Mouse (Mus musculus) hindbrain, embryonic 16.5 days (tissue): Measurements from ENCODE around the gene Tcte1. TPM values are rescaled to one million over a fixed set of nuclear protein-coding genes. Genes with fewer than 3 reads are reported as not detected.

Source experiments
- ATAC-seq: fragments of 200-750 bp; cut with Nextera tagmentation; 2 replicates; pipeline ENCODE4 v1.8.0; 2017; ENCODE audit warnings: moderate TSS enrichment, moderate library complexity
- H3K27ac ChIP-seq: fragments of 300-500 bp; sonication (generic); 2 replicates; pipeline ENCODE4 v1.5.1; 2014; ENCODE audit warnings: low read depth, mild to moderate bottlenecking, control low read depth, low read length, moderate library complexity
- H3K27me3 ChIP-seq: fragments of 300-500 bp; sonication (generic); replicated peaks from 2 replicates; pipeline ENCODE4 v1.6.1; 2014; ENCODE audit warnings: low read length; ENCODE audit not compliant: control insufficient read depth, insufficient read depth
- H3K36me3 ChIP-seq: fragments of 300-500 bp; sonication (generic); 2 replicates; pipeline ENCODE4 v1.6.1; 2014; ENCODE audit warnings: mild to moderate bottlenecking, low read length, moderate library complexity, mixed read lengths; ENCODE audit not compliant: control insufficient read depth, insufficient read depth
- H3K4me1 ChIP-seq: fragments of 300-500 bp; sonication (generic); 2 replicates; pipeline ENCODE4 v1.6.1; 2014; ENCODE audit warnings: low read depth, low read length; ENCODE audit not compliant: control insufficient read depth, insufficient read depth
- H3K4me2 ChIP-seq: fragments of 300-500 bp; sonication (generic); 2 replicates; pipeline ENCODE4 v1.6.1; 2014; ENCODE audit warnings: mild to moderate bottlenecking, low read length, control low read depth, moderate library complexity
- H3K4me3 ChIP-seq: fragments of 300-500 bp; sonication (generic); 2 replicates; pipeline ENCODE4 v1.5.1; 2014; ENCODE audit warnings: mild to moderate bottlenecking, low read length, control low read depth, moderate library complexity
- H3K9ac ChIP-seq: fragments of 300-500 bp; sonication (generic); 2 replicates; pipeline ENCODE4 v1.6.1; 2014; ENCODE audit warnings: low read depth, mild to moderate bottlenecking, control low read depth, low read length, moderate library complexity
- H3K9me3 ChIP-seq: fragments of 300-500 bp; sonication (generic); 2 replicates; pipeline ENCODE4 v1.6.1; 2014; ENCODE audit warnings: mild to moderate bottlenecking, low read length, moderate library complexity; ENCODE audit not compliant: control insufficient read depth
- WGBS: fragments of 180-500 bp; shearing (Covaris S2); extraction: QIAGEN DNeasy Blood & Tissue Kit; methylation state at CpG from one replicate; pipeline ENCODE4 v1.1.7; 2014; 5-methylcytosine and 5-hydroxymethylcytosine counted together
- polyA plus RNA-seq: library from polyadenylated mRNA; unstranded; fragments of >200 nt; fragmentation: Nextera tagmentation; extraction: Ambion mirVana; gene quantifications from 2 replicates; pipeline ENCODE4 v1.2.1, GENCODE M21; 2015

The Tcte1 gene
- polyA plus RNA-seq, 1 experiment from 2014 or later, result 6.3 TPM

DNA sequence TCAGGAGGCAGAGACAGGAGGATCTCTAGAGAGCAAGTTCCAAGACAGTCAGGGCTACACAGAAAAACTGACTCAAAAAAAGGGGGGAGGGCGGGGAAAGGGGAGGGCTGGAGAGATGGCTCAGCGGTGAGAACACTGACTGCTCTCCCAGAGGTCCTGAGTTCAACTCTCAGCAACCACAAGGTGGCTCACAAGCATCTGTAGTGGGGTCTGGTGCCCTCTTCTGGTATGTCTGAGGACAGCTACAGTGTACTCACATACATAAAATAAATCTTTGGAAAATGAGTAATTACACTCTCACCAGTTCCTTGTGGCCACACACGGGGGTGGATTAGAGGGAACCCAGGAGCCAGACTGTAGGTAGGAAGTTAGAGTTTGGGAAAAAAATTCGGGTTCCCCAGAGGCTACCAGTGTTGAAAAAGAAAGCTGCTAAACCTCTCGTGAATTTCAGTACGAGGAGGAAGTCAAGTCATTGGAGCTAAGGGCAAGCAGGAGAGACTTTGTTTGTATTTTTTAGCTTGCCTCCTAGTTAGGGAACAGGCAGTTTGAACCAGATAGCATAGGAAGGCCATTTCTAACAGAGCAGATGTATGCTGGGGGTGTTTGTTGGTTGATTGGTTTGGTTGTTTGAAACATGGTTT lies 59.6 kb downstream of the Tcte1 start:
- no peaks in the 10 kb centered on the region for H3K9me3 ChIP-seq
- H3K27ac ChIP-seq, result no peak overlapping the region
- no peaks in the 10 kb centered on the region for H3K27me3 ChIP-seq
- H3K36me3 ChIP-seq, result no peaks in the 10 kb centered on the region
- WGBS, result 70% methylated on average over 6 of the region's 6 CpGs
- no peak overlapping the region for H3K4me3 ChIP-seq
- peaks cover 15% of the 10 kb centered on the region for H3K4me1 ChIP-seq
- no peak overlapping the region for H3K9ac ChIP-seq
- no peak for ATAC-seq
- no peak overlapping the region for H3K4me2 ChIP-seq

DNA sequence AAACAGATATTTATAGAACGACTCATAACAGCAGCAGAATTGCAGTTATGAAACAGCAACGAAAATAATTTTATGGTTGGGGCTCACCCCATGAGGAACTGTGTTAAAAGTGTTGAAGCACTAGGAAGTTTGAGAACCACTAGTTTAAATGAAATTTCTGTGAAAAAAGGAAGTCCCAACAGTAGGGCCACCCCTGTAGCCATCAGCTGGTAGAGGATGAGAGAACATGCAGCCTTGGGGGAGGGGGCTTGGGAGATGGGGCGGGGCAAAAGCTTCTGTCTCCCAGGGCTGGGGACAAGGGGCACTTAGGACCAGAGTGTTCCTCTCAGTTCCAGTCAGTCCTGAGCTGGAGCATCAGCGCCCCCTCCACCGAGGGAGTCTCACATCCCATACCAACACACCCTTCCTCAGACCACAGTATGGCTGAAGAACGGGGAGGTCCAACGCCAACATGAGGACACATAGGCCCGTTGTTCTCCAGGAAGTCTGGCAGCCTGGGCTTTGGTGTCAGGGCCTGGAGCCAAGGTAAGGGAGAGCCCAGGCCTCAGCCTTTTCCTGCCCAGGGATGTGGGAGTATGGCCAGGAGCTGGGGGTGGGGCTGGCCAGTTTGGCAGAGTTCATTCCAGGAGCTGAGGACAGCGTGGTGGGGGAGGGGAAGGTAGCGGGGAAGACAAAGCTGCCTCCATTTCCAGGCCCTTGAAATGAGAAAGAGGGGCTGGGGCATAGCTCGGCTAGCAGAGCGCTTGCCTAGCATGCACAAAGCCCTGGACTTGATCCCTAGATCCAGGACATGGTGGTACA lies 61.1 kb downstream of the Tcte1 start:
- WGBS, result 35% methylated on average over 12 of the region's 12 CpGs
- Histone ChIP-seq H3K4me2 (no peak overlapping the region; the same call in 1 of the 2 replicates), H3K27me3 (no peaks in the 10 kb centered on the region), H3K36me3 (no peaks in the 10 kb centered on the region), H3K9ac (peak overlapping the region; percentile 41; the same call in 1 of the 2 replicates), H3K4me3 (no peak overlapping the region), H3K9me3 (no peaks in the 10 kb centered on the region), H3K4me1 (peaks cover 15% of the 10 kb centered on the region), H3K27ac (peak overlapping the region; percentile 76)
- peak; percentile 85 for ATAC-seq

DNA sequence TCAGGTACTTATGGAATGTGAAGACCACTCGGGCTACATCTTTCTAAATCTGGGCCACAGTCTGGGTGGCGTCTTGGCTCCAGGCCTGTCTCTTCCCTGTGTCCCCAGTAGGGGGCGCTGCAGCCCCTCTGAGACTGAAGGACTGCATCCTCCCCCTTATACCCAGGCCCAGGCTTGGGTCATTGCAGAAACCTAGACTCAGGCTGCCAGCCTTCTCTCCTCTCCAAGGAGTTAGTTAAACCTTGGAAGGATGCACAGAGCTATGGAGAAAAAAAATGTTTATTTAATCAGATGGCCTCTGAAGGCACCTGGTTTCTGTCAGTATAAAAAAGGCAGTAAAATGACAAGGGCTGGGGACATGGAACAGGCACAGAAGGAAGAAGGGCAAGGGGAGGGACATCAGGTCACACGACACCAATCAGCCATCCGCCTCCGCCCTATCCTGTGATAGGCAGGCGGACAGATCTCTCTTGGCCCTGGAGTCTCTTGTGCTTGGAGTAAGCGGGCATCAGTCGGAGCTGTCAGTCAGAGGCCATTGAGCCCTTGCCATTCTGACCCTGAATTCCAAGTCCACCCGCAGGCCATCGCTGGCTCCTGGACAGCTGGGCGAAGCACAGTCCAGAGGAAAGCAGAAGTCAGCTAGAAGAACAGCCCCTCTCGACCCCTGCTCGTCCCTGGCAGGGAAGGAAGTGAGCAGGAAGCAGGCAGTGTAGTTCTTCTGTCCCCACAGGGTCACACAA lies 61.9 kb downstream of the Tcte1 start:
- peak; percentile 62 for ATAC-seq
- WGBS, result 23% methylated on average over 14 of the region's 14 CpGs
- Histone ChIP-seq H3K27me3 (no peaks in the 10 kb centered on the region), H3K4me1 (peaks cover 15% of the 10 kb centered on the region), H3K4me3 (no peak overlapping the region), H3K27ac (peak overlapping the region; percentile 76), H3K9me3 (no peaks in the 10 kb centered on the region), H3K9ac (peak overlapping the region; percentile 41), H3K36me3 (no peaks in the 10 kb centered on the region), H3K4me2 (no peak overlapping the region; the same call in 1 of the 2 replicates)

DNA sequence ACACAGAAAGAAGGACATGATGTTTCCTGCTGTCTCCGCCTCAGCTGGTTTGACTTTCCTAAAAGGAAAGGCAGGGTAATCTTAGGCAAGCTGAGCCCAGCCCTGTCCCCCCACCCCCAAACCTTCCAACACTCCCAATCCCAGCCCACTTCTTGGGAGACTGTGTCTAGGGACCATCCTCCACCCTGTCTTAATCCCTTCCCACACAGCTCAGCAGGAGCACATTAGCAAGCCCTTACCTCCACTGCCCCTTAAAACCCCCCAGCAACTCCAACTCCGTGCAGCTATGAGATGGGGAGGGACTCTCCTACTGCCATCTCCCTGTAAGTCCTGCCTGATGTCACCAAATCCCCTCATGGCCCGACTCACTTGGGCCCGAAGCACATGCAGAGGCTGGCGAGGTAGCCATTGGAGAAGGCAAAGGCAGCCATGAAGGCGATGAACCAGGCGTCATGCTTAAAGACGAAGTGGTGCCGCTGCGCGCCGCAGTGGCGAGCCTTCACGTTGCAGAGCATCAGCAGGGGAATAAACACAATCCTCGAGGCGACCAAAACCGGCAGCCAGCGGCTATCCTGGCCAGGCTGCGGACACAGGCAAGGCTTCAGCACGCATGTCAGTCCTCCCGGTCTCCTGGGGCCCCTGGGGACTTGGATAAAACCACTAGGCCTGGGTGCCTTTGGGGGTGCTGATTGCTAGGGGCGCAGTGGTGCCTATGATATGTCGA lies 62.7 kb downstream of the Tcte1 start:
- ATAC-seq, result no peak
- H3K4me1 ChIP-seq, result peaks cover 14% of the 10 kb centered on the region
- no peak overlapping the region for H3K4me2 ChIP-seq
- no peaks in the 10 kb centered on the region for H3K36me3 ChIP-seq
- no peaks in the 10 kb centered on the region for H3K27me3 ChIP-seq
- H3K9ac ChIP-seq, result no peak overlapping the region
- H3K4me3 ChIP-seq, result no peak overlapping the region
- H3K9me3 ChIP-seq, result no peaks in the 10 kb centered on the region
- peak overlapping the region; percentile 76 for H3K27ac ChIP-seq
- 69% methylated on average over 23 of the region's 23 CpGs for WGBS

DNA sequence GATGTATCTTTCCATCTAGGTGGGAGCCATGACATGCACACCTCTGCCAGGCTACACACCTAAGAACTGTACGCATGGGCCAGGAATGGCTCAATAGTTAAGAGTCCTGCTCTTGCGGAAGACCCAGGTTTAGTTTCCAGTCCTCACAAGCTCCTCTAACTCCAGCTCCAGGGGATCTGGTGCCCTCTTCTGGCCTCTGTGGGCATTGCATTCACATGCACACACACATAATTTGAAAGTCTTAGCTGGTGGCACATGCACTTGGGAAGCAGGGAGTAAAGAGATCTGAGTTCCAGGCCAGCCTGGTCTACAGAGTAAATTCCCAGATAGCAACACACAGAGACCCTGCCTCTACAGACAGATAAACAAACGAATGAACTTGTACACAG lies 63.2 kb downstream of the Tcte1 start:
- H3K27me3 ChIP-seq, result no peaks in the 10 kb centered on the region
- no peak for ATAC-seq
- WGBS, result 98% methylated on average over 3 of the region's 3 CpGs

DNA sequence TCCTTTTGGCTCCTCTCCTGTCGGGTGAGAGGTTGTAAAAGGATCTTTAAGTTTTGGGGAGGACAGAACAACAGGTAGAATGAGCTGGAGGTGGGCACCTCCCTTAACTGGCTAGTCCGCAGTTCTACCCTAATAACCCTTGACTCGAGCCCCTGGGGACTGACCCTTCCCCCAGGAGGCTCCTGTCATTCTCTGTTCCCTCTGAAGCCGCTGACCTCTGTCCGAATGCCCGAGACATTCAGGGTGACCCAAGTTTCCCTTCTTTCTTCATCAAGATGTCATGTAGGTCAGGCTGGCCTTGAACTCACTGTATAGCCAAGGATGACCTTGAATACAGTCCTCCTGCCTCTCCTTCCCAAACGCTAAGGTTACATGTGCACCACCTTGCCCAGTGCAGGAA lies 65.1 kb downstream of the Tcte1 start:
- WGBS, result 94% methylated on average over 7 of the region's 7 CpGs
- H3K4me1 ChIP-seq, result peaks cover 22% of the 10 kb centered on the region
- H3K27ac ChIP-seq, result no peak overlapping the region
- H3K36me3 ChIP-seq, result no peaks in the 10 kb centered on the region
- ATAC-seq, result no peak
- no peak overlapping the region for H3K4me3 ChIP-seq
- H3K9me3 ChIP-seq, result no peaks in the 10 kb centered on the region
- no peak overlapping the region for H3K4me2 ChIP-seq
- H3K9ac ChIP-seq, result no peak overlapping the region
- H3K27me3 ChIP-seq, result no peaks in the 10 kb centered on the region

More for the DNA sequence above, 63.2 kb downstream of the Tcte1 start:
- no peak overlapping the region for H3K9ac ChIP-seq
- H3K36me3 ChIP-seq, result no peaks in the 10 kb centered on the region
- H3K4me3 ChIP-seq, result no peak overlapping the region
- no peak overlapping the region for H3K4me2 ChIP-seq
- no peak overlapping the region for H3K27ac ChIP-seq
- no peaks in the 10 kb centered on the region for H3K9me3 ChIP-seq
- peaks cover 12% of the 10 kb centered on the region for H3K4me1 ChIP-seq

DNA sequence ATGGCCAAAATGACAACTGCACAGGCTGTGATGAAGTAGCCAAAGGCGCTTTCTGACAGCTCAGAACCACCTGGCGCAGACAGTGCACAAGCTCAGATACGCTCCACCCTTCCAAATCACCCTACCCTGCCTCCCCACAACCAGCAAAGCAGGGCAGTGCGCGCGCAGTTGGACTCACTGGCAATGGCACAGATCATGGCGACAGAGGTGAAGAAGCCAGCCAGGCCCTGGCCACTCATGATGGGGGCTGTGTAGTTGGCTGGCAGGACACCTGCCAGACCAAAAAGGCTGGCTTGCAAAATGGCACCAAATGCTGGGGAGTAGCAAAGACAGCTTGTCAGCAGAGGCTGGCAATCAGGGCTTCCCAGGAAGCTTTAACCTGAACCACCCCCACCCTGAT lies 66.0 kb downstream of the Tcte1 start:
- peaks cover 25% of the 10 kb centered on the region for H3K4me1 ChIP-seq
- no peaks in the 10 kb centered on the region for H3K9me3 ChIP-seq
- peaks cover 2% of the 10 kb centered on the region; the same call in 1 of the 2 replicates for H3K27me3 ChIP-seq
- no peak for ATAC-seq
- H3K4me3 ChIP-seq, result no peak overlapping the region
- H3K27ac ChIP-seq, result no peak overlapping the region
- no peak overlapping the region for H3K4me2 ChIP-seq
- H3K9ac ChIP-seq, result no peak overlapping the region
- no peaks in the 10 kb centered on the region for H3K36me3 ChIP-seq
- WGBS, result 95% methylated on average over 7 of the region's 7 CpGs

DNA sequence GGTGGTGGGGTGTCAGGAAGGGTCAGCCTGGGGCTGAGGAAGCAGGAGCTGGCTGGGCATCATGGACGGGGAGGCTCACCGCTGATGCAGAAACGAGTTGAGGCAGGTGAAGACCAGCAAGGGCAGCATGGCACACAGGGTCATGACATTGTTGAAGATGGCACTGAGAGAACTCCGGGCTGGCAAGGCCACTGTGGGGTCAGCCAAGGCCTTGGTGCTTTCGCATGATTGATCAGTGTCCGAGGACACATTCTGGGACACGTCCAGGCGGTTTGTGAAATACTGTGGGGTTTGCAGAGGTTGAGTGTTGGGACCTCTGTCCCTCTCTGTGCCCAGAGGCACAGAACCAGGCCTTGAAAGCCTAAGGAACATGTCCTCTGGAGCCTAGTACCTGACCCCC lies 66.6 kb downstream of the Tcte1 start:
- H3K4me2 ChIP-seq, result no peak overlapping the region
- WGBS, result 88% methylated on average over 8 of the region's 8 CpGs
- H3K9ac ChIP-seq, result no peak overlapping the region
- peaks cover 2% of the 10 kb centered on the region; the same call in 1 of the 2 replicates for H3K27me3 ChIP-seq
- no peaks in the 10 kb centered on the region for H3K36me3 ChIP-seq
- no peak overlapping the region for H3K27ac ChIP-seq
- peaks cover 25% of the 10 kb centered on the region for H3K4me1 ChIP-seq
- ATAC-seq, result no peak
- no peaks in the 10 kb centered on the region for H3K9me3 ChIP-seq
- no peak overlapping the region for H3K4me3 ChIP-seq
